Mouse (Mus musculus) lung, embryonic 14.5 days (tissue): Measurements from ENCODE around the gene Ssx2ip. TPM values are rescaled to one million over a fixed set of nuclear protein-coding genes. Genes with fewer than 3 reads are reported as not detected.

Experiments
- ATAC-seq: fragments of 200-750 bp; cut with Nextera tagmentation; 2 replicates; pipeline ENCODE4 v1.8.0; 2017; ENCODE audit warnings: mild to moderate bottlenecking, moderate TSS enrichment, moderate library complexity; ENCODE audit not compliant: insufficient read depth
- DNase-seq: peaks from one replicate; pipeline ENCODE4 v3.0.0-alpha.2; 2015
- H3K27ac ChIP-seq: fragments of 300-500 bp; sonication (generic); 2 replicates; pipeline ENCODE4 v1.5.1; 2014; ENCODE audit warnings: low read depth, mild to moderate bottlenecking, moderate library complexity
- H3K27me3 ChIP-seq: fragments of 300-500 bp; sonication (generic); 2 replicates; pipeline ENCODE4 v1.6.1; 2014; ENCODE audit warnings: low read length, control low read depth; ENCODE audit not compliant: insufficient read depth
- H3K36me3 ChIP-seq: fragments of 300-500 bp; sonication (generic); 2 replicates; pipeline ENCODE4 v1.6.1; 2014; ENCODE audit warnings: control low read depth; ENCODE audit not compliant: insufficient read depth
- H3K4me1 ChIP-seq: fragments of 300-500 bp; sonication (generic); 2 replicates; pipeline ENCODE4 v1.6.1; 2014; ENCODE audit warnings: antibody characterized with exemption, control low read depth; ENCODE audit not compliant: insufficient read depth
- H3K4me2 ChIP-seq: fragments of 300-500 bp; sonication (generic); 2 replicates; pipeline ENCODE4 v1.6.1; 2014; ENCODE audit warnings: mild to moderate bottlenecking
- H3K4me3 ChIP-seq: fragments of 300-500 bp; sonication (generic); 2 replicates; pipeline ENCODE4 v1.5.1; 2014; ENCODE audit warnings: low read depth, low read length
- H3K9ac ChIP-seq: fragments of 300-500 bp; sonication (generic); 2 replicates; pipeline ENCODE4 v1.6.1; 2014
- H3K9me3 ChIP-seq: fragments of 300-500 bp; sonication (generic); 2 replicates; pipeline ENCODE4 v1.6.1; 2016; ENCODE audit warnings: low read depth, low read length, control low read depth
- CTCF ChIP-seq: IDR thresholded peaks from 2 replicates; pipeline ENCODE4 v1.5.1; 2016; ENCODE audit warnings: antibody characterized with exemption, low read depth
- WGBS: fragments of 180-500 bp; shearing (Covaris S2); extraction: QIAGEN DNeasy Blood & Tissue Kit; methylation state at CpG from one replicate; pipeline ENCODE4 v1.1.7; 2014; 5-methylcytosine and 5-hydroxymethylcytosine counted together
- polyA plus RNA-seq: library from polyadenylated mRNA; unstranded; fragments of >200 nt; fragmentation: Nextera tagmentation; extraction: Ambion mirVana; gene quantifications from 2 replicates; pipeline ENCODE4 v1.2.1, GENCODE M21; 2014

The Ssx2ip gene
- polyA plus RNA-seq, 1 experiment from 2014 or later = 30.5 TPM

DNA sequence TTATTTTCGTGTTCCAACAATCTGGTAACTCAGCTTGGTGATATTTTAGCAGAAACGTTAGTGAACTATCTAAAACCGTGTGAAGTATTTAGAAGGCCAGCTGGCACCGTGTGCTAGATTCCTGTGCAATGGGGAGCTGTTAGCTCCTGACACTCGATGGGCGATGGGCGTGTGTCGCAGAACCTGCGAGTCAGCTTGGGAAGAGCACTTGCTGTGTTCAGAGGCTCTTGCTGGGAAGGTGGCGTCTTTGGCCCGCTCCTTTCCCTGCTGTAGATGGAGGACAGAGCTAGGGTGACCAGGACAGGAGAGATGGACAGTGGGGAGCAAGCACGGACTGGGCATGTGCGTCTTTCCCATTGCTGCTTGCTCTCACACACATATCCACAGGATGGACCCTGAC is 8.6 kb downstream of the Ssx2ip start:
- no peak for TF ChIP-seq CTCF
- Histone ChIP-seq H3K4me3 (no peak overlapping the region), H3K9ac (no peak overlapping the region), H3K4me1 (no peaks in the 10 kb centered on the region; the same call in 1 of the 2 replicates), H3K36me3 (peaks cover 8% of the 10 kb centered on the region; the same call in 1 of the 2 replicates), H3K27me3 (no peaks in the 10 kb centered on the region), H3K4me2 (no peak overlapping the region), H3K9me3 (no peaks in the 10 kb centered on the region), H3K27ac (no peak overlapping the region)
- no peak for ATAC-seq
- no peak for DNase-seq
- WGBS = 81% methylated on average over 13 of the region's 13 CpGs

DNA sequence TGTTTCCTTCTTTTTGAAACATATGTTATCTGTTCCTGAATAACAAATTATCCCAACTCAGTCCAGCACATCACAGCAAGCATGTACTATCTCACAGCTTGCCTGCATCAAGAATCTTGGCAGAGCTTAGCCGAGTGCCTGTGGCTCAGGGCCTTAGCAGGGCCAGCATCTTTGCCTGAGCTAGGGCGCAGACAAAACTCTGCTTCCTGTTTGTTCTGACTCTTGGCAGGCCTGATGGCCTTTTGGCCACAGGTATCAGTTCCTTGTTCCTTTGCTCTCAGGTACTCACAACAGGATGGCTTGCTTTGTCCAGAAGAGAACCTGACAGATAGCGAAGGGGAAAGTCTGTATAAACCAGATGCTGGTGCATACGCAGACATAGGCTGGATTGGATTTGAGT is 9.6 kb downstream of the Ssx2ip start:
- H3K4me2 ChIP-seq = no peak overlapping the region
- DNase-seq = no peak
- no peak for TF ChIP-seq CTCF

GRCm38 (mm10) chr3:146414555-146414954 is 10.1 kb downstream of the Ssx2ip start:
- H3K27me3 ChIP-seq = no peaks in the 10 kb centered on the region
- TF ChIP-seq CTCF = no peak
- no peaks in the 10 kb centered on the region for H3K4me1 ChIP-seq
- H3K9ac ChIP-seq = no peak overlapping the region
- H3K4me2 ChIP-seq = no peak overlapping the region
- DNase-seq (no peak), ATAC-seq (no peak)
- H3K27ac ChIP-seq = no peak overlapping the region
- WGBS = 88% methylated on average over 12 of the region's 12 CpGs
- no peaks in the 10 kb centered on the region for H3K9me3 ChIP-seq
- H3K36me3 ChIP-seq = peaks cover 22% of the 10 kb centered on the region
- no peak overlapping the region for H3K4me3 ChIP-seq

More for the DNA sequence above, 9.6 kb downstream of the Ssx2ip start:
- ATAC-seq = no peak
- Histone ChIP-seq H3K9ac (no peak overlapping the region), H3K4me3 (no peak overlapping the region), H3K27me3 (no peaks in the 10 kb centered on the region), H3K9me3 (no peaks in the 10 kb centered on the region), H3K36me3 (peaks cover 16% of the 10 kb centered on the region), H3K4me1 (no peaks in the 10 kb centered on the region; the same call in 1 of the 2 replicates), H3K27ac (no peak overlapping the region)
- 78% methylated on average over 4 of the region's 4 CpGs for WGBS

DNA sequence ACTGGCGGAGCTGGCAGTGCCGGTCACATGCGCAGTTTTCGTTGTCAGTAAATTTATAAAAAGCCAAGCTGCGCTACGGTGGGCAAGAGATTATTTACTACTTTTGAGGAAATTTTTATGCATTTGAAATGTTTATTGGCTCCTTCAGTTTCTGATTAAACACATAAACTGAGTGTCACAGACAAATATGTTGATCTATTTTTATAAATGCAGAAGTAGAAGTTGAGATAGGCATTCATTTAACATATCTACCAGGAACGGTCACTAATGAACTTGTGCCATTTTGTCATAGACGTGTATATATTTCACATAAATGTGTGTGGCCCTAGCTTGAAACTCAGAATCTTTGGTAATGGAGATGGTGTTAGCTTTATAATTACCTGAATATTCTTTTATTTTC is 13.4 kb downstream of the Ssx2ip start:
- Histone ChIP-seq H3K9ac (no peak overlapping the region), H3K27ac (no peak overlapping the region), H3K4me3 (no peak overlapping the region), H3K36me3 (peaks cover 35% of the 10 kb centered on the region), H3K4me2 (no peak overlapping the region), H3K9me3 (no peaks in the 10 kb centered on the region), H3K27me3 (no peaks in the 10 kb centered on the region), H3K4me1 (no peaks in the 10 kb centered on the region)
- no peak for ATAC-seq
- no peak for DNase-seq
- no peak for TF ChIP-seq CTCF
- WGBS = 91% methylated on average over 8 of the region's 8 CpGs

- Histone ChIP-seq H3K27me3 (no peaks in the 10 kb centered on the region), H3K4me2 (no peak overlapping the region), H3K9ac (no peak overlapping the region), H3K9me3 (no peaks in the 10 kb centered on the region), H3K4me1 (no peaks in the 10 kb centered on the region), H3K27ac (no peak overlapping the region), H3K4me3 (no peak overlapping the region), H3K36me3 (peaks cover 44% of the 10 kb centered on the region)
- WGBS = 68% methylated on average over 7 of the region's 7 CpGs
- no peak for ATAC-seq
- DNase-seq = no peak
- no peak for TF ChIP-seq CTCF
Measured at GRCm38 (mm10) chr3:146418901-146419300, 14.5 kb downstream of the Ssx2ip start.

- Histone ChIP-seq H3K27ac (no peak overlapping the region), H3K9ac (no peak overlapping the region), H3K4me3 (no peak overlapping the region), H3K4me2 (no peak overlapping the region), H3K4me1 (0 out of 2 replicates have a peak, but pooled peaks cover 3% of the 10 kb centered on the region), H3K27me3 (no peaks in the 10 kb centered on the region), H3K9me3 (no peaks in the 10 kb centered on the region), H3K36me3 (peaks cover 47% of the 10 kb centered on the region)
- no peak for ATAC-seq
- DNase-seq = no peak
- 89% methylated on average over 9 of the region's 9 CpGs for WGBS
- no peak for TF ChIP-seq CTCF
Measured at GRCm38 (mm10) chr3:146419534-146419933, 15.1 kb downstream of the Ssx2ip start.

DNA sequence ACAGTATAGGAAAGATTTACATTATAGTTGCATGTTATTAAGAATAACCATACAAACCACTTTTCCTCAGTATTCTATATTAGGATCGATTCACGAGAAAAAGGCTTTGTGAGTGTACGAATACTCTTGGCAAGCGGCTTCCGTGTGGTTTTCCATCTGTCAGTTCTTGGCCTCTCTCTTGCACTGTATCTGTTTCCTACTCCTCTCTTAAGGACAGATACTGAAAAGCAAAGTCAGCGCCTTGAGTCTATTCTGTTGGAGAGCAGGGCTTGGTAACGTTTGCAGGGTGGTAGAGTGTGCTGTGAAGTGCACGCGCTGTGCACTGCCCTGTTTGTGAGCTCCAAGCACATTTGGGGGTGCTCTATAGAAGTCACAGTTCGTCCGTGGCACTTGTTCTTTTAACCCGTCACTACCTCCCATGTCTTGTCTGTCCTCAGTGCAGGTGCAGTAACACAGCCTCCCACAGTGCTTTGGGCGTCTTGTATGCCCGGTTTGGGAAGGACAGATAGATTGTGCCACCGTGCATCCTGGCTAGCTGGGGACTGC is 15.6 kb downstream of the Ssx2ip start:
- DNase-seq (no peak), ATAC-seq (no peak)
- H3K27ac ChIP-seq = no peak overlapping the region
- 0 out of 2 replicates have a peak, but pooled peaks cover 3% of the 10 kb centered on the region for H3K4me1 ChIP-seq
- no peak for TF ChIP-seq CTCF
- 89% methylated on average over 15 of the region's 15 CpGs for WGBS
- no peaks in the 10 kb centered on the region for H3K27me3 ChIP-seq
- no peak overlapping the region for H3K9ac ChIP-seq
- H3K36me3 ChIP-seq = peaks cover 51% of the 10 kb centered on the region
- no peaks in the 10 kb centered on the region for H3K9me3 ChIP-seq
- no peak overlapping the region for H3K4me3 ChIP-seq
- no peak overlapping the region for H3K4me2 ChIP-seq
